Mouse (Mus musculus): ENCODE data around the gene Tnpo2.
A peak's percentile ranks its signal among the peaks of the same experiment; 100 is the strongest.

Tnpo2 gene

DNA sequence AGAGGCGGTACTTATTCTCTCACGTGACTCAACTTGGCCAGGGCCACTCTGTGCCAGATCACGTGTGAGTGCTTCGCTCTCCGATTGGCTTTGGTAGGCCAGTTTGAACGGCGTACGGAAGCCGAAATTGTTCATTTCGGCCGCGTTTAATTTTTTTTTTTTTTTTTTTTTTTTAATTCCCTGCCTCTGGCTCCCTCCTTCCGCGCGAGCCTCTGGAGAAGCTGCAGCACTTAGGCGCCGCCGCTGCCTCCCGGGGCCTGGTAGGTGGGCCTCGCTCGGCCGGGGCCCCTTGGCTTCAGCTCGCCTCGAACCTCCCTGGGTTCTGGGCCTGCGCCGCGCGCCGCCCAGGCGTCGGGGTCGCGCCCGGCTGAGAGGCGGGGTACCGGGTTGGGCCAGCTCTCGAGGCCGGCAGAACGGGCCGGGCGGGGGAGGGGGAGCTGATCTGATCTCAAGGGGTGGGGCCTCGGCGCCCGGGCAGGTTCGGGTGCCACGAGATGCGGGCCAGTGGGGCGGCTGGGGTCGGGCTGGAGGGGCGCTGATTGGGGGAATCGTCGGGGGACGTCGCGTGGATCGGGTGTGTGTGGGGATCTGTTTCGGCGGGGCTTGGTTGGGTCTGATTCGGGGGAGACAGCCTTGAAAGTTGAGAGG lies at the start of gene Tnpo2:
Gene Tnpo2 (plus strand): TSS at position 198 of the 648 bp plus-strand sequence.
- DNase-seq = peak; percentile 97

DNA sequence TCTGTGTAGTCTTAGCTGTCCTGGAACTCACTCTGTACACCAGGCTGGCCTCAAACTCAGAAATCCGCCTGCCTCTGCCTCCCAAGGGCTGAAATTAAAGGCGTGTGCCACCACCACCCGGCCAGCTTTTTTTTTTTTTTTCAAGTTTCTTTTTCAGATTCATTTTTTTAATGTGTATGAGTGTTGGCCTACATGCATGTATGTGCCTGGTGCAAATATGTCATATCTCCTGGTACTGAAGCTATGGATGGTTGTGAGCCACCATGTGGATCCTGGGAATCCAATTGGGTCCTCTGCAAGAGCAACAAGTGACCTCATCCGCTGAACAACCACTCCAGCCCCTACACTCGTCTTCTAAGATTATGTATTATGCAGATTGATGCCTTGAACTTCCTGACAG lies 49.3 kb upstream of the Tnpo2 start:
- DNase-seq = no peak

DNA sequence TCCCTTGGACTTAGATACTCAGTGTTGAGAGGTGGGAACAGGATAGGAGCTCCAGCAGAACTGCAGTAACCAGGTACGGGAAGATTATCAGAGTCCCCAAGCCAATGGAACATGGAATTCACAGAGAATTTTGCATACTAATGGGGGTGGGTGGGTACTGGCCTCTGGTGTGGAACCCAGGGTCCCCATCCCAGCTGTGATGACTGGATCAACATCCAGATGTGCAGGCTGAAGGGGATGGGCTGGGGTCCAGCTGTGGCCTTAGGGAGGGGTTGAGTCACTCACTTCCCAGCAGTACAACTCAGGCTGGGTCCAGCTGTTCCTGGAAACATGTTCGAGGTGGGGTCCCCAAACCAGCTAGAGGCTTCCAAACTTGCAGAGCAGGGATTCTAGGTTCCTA lies 48.8 kb upstream of the Tnpo2 start:
- no peak for DNase-seq

DNA sequence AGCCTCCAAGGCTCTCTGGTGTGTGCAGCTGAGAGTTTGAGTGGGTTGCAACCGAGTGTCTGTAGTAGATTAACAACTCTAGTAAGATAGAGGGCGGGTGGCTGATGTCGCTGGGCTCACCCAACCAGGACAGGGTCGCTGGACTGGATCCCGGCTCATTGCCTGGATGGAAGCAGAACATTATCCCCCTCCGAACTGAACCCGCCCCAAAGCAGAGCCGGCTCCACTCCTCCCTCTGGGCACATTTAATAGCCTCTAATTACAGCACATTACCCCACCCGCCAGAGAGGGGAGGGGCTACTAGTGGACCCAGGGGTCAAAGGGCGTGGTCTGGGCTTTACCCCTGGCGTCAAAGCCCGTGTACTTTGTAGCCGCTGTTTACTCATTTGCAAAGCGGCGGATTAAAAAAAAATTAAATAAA lies 47.4 kb upstream of the Tnpo2 start:
- no peak for DNase-seq

DNA sequence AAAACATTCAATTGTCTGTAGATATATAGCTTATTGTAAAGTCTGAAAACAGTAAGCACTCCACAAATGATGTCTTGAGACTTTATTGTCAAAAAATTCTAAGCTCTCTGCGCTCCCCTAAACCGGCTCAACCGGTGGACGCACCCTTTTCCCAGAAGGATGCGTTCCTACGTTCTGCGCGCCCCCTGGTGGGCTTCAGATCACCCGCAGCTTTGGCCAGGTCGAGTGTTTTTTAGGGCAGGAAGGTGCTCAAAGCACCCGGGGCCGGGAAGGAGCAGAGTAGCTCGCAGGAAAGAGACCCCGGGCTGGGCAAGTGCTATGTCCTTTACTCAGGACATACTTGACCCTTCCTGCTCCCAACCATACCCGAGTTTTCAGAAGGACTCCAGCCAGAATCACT lies 46.9 kb upstream of the Tnpo2 start:
- peak; percentile 86 for DNase-seq

DNA sequence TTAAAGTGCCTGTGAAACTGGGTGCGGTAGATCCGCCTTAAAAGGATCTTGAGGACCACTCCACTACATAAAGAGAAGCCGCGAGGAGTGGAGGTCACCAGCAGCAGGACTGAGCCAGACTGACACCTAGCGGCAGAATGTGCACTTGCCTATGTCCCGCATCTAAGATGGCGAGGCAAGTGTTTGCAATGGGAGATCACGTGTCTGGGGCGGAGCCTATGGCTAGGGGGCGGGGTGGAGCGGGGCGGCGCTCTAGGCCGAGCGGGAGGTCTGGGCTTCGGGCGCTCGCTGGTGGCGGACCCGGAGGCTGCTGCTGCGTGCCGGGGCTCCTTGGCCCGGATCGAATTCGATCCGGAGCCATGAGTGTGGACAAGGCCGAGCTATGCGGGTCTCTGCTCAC lies 46.4 kb upstream of the Tnpo2 start, which contains the start of gene Hook2:
Gene Hook2 (plus strand): TSS at position 255 of the 400 bp plus-strand sequence.
- peak; percentile 97 for DNase-seq

DNA sequence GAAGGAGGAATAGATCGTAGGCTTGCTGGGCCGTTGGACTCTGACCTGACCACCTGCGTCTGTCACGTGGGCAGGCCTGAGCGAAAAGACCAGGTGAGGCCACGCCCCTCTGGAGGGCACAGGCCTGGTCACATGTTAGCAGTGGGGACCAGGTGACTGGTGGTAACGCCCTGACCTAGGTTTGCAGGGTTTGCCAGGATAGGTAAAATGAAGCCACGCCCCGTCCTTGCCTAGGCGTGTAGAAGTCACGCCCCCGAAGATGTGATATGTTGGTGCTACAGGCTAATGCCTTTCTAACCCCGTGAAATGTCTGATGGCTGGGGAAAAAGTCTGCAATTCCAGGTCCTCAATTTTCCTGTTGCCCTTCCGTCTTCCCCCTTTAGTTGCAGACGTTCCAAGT lies 45.9 kb upstream of the Tnpo2 start:
- peak; percentile 72 for DNase-seq

DNA sequence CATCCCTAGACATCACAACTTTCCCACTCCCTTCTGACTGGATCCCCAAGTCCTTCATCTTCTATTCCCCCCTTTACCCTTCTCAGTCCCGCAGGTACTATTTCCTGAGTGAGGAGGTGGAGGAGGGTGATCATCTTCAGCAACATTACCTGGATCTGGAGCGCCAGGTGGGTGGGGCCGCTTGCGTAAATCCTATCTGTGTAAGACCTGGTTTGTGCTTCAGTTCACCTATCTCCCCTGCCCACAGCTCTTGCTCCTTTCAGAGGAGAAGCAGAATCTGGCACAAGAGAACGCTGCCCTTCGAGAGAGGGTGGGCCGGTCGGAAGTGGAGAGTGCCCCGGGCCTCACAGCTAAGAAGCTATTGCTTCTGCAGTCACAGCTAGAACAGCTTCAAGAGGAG lies 42.3 kb upstream of the Tnpo2 start:
- DNase-seq = no peak

DNA sequence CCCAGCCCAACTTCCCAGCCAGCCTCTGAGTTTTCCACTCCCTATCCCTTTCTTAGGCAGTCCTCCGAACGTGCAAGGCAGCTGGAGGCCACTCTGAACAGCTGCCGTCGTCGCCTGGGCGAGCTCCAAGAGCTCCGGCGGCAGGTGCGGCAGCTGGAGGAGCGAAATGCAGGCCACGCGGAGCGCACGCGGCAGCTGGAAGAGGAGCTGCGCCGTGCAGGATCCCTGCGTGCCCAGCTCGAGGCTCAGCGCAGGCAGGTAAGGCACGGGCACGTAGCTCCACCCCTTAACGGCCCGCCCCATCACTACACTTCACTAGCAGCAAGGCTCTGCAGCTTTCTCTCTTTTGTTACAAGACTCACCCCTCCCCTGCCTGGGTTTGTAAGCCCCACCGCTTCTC lies 41.0 kb upstream of the Tnpo2 start:
- DNase-seq = no peak

DNA sequence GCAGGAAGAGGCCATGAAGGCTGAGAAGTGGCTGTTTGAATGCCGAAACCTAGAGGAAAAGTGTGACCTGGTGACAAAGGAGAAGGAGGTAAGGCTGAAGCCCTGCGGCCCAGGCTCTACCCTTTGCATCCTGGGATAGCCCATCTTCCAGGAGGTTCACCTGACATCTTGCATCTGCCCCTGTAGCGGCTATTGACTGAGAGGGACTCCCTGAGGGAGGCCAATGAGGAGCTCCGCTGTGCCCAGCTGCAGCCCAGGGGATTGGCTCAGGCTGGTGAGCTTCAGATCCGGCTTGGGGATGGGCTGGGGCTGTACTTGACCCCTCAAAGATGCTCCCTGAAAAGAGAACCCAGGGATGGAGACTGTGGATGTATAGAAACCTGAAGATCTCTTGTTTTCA lies 39.7 kb upstream of the Tnpo2 start:
- DNase-seq = no peak

DNA sequence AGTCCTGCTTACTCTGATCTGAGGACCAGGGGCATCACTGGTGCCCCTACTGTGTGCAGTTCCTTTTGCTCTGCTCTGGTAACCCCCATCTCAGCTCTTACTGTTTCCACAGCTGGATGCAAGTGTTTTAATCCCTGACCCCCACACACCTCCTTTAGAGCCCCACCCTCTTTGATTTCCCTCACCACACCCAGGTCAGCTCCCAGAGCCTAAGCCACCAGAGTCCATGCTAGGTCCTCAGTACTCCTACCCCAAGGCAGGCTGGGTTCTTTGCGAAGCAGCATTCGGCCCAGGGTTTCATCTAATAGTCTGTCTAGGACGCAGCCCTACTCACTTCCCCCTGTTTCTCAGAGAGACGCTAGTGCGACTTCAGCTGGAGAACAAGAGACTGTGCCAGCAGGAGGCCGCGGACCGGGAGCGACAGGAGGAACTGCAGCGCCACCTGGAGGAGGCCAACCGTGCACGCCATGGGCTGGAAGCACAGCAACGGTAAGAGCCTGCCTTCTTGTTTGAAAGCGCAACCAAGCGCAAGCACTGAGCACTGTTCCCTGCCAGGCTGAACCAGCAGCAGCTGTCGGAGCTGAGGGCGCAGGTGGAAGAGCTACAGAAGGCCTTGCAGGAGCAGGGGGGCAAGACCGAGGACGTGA lies 38.9 kb upstream of the Tnpo2 start:
- peak; percentile 91 for DNase-seq

DNA sequence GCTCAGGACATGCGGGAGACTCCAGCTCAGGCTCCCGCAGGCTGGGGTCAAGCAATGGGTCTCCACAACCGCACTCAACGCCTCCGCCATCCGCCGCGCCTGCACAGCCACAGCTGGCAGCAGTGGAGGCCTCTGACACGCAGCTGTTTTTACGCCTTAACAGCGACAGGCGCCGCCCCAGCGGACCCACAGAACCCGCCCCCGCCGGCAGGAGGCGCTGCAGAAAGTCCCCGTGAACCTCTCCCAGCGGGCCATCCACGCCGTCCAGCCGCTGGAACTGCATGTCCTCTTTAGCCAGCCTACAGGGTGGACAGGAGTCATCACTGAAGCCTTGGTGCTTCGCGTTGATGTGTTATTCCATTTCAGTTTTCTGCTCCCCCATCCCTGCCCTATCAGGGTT lies 29.0 kb upstream of the Tnpo2 start:
- DNase-seq = no peak

DNA sequence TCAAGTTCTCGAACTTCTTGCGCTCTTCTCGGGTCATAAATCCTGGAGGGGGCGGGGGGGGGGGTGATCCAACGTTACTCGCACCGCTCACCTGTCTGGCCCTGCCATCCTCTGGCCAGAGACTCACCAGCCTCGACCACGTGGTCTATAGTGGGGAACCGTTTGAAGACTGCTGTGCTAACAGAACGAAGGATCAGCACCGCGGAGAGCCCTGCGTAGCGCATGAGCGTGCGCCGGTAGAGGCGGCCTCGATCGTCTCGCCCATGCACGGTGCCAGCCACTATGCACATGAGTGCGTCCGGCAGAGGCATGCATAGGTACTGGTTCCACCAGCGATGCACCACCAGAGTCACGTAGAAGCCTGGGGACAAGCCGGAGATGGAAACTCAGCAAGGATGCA lies 25.5 kb upstream of the Tnpo2 start:
- no peak for DNase-seq

DNA sequence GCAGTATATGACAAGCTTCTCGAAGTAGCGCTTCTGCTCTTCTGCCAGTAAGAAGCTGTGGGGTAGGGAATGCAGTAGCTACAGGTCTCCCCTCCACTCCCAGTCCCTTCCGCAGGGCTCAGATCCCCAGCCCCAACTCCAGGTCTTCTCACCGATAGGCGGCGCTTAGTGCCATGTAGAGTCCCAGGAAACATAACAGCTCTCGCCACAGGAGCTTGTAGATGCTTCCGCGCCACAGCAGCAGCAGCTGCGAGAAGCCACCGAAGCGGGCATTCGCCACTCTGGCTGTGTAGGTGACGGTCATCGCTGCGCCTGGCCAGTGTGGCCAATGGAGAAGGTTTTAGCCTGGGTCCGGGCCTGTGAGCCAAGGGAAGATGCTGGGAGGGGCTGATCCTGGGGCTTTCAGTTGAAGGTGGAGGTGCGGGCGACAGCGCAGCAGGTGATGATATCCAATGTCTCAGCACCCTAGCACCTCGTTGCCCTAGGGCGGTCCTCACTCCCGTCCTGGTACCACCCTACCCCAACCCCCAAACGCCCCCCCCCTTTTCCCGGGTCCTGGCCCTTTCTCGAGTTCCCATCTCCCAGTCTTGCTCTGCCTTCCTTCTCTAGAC lies 23.4 kb upstream of the Tnpo2 start:
- DNase-seq = peak; percentile 85

DNA sequence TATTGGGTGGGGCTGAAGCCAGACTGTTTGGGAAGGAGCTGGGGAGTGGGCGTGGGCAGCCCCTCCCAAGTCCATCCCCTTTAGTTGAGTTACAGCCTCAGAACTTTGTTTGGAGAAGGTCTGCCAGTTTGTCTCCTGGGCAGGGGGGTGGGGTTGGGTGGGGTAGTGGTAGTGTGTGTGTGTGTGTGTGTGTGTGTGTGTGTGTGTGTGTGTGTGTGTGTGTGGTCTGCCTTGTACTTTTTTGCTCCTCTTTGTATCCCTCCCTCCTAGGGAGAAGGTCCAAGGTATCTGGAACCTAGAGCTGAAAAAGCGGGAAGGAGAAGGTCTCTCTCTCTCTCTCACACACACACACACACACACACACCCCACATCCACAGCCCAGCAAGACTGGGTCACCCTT lies 22.3 kb upstream of the Tnpo2 start, which contains the start of gene Best2:
Gene Best2 (minus strand): TSS at position 101 of the 400 bp plus-strand sequence.
- no peak for DNase-seq

DNA sequence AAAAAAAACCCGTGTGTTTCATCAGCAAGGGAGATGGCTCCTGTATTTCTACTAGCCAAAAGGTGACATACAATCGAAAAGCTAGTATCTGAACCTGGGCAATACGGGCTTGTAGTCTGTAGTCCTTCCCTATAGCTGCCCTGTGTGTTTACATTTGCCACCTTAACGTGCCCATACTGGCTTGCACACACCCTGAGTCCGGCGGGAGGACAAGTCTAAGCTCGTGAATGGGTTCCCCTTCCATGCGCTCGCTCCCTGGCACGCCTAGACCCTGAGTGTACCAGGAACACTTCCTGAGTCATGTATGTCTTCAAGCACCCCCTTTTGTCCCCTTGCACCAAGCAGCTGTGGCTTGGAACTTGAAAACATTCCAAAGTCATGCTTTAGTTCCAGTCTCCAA lies 20.0 kb upstream of the Tnpo2 start:
- no peak for DNase-seq

DNA sequence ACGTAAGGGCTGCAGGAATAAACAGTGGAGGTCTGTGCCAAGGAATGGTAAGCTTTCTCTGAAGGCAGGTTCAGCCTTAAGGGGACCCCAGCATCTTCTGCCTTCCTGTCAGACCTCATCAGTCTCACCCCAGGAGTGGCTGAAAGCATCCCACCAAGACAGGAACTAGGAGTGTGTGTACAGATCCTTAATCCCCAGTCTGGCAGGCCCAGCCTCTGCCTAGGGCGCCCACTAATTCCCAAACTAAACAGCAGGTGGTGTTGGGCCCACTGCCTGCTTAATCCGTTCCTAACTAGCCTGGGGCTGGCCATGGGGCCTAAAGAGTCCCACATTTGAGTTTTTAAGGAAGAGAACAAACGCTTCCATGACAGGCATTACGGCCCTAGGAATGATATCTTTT lies 19.5 kb upstream of the Tnpo2 start:
- no peak for DNase-seq

DNA sequence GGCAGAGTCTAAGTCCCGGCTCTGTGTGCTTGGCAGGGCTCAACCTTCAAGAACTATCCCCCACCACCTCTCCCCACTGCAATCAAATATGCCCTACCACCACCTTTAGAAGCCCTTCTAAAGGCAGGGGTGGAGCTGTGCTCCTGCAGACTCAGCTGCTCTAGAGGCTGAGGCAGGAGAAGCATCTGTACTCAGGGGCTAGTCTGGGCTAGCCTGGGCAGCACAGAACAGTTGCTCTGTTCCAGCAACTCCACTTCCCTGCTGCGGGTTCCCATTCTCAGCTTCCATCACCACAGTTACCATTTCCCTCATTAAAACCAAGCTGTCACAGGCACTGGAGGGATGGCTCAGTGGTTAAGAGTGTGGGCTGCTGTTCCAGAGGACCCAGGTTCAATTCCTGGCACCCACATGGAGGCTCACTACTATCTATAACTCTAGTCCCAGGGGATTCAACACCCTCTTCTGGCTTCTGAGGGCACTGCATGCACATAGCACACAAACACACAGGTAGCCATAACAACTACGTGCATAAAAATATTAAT lies 15.1 kb upstream of the Tnpo2 start:
- no peak for DNase-seq

DNA sequence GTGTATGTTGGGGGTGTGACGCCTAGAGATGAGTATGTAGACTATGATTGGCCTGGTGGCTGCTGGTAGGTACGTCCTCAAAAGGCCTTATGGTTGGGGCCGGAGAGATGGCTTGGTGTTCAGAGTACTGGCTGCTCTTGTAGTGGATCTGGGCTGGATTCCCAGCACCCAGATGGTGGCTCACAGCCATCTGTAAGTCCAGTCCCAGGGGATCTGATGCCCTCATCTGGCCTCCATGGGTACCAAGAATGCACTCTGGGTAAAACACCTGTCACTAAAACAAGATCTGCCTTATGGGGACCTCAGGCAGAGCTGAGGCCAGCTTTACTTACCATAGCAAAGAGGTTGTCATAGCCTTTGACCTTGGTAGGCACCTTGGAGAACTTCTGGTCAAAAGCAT lies 12.9 kb upstream of the Tnpo2 start:
- DNase-seq = no peak

DNA sequence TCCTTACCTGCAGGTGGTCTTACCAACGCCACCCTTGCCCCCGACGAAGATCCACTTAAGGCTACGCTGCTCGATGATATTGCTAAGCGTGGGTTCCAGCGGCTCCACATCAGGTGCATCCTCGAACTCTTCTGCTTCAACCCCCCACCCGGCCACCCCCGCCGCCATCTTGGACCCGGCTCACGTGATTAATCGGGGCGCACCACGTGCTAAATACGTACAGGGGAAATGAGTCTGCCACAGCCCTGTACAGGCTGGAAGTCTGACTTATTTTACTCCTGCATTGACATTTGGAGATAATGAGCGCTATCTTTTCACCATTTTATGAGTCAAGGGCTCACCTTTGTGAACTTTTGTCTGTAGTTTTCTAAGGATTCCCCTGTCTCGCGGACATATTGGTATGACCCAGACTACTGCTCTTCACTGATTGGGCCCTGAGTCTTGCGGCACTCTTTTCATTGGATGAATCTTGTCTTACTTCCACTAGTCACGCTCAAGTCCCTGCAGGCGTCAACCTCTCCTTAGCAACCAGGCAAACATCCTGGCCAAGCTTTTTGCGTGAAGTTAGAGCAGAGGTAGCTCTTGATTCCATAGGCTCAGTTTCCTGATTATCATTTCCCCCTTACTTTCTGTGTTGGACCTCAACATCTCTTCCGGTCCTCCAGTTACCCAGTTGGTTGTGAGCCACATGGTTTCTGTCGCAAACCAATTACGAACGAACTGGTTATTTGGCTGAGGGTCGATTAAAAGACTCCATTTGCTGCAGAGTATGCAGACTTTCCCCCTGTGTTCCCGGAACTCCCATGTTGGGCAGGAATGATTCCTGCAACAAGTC lies 11.4 kb upstream of the Tnpo2 start, which contains the start of gene Asna1:
Gene Asna1 (minus strand): TSS at position 184 of the 835 bp plus-strand sequence.
- DNase-seq = peak; percentile 94

DNA sequence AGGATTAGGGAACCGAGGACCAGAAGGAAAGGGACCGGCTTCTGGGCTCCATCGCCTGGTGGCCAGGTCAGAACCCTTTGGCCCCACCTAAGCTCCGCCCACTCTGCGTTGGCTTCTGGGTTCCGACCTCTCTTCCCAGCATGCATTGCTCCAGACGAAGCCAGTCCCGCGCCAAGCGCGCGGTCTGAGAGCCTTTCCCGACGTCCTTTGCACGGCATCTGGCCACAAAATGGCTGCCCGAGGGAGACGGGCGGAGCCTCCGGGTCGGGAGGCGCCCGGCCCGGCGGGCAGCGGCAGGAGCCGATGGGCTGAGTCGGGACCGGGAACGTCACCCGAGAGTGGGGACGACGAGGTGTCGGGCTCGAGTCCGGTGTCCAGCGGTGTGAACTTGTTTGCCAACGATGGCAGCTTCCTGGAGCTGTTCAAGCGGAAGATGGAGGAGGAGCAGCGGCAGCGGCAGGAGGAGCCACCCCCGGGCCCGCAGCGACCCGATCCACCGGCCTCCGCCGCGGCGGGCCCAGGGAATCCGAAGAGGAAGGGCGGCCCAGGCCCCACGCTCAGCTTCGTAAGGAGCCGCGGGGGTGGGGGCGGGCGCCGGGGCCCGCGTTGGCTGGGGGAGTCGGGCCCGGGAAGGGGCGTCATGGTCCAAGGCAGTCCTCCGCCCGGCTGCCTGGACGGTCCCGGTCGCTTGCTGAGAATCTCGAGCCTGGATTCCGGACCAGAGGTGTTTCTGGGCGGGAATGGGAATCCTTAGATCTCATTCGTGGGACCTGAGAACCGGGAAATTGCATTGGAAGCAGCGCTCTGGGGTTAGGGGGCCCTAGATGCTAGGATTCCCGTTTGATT lies 9.8 kb upstream of the Tnpo2 start, which contains the start of gene Trir:
Gene Trir (plus strand): TSS at position 154 of the 846 bp plus-strand sequence.
- DNase-seq = peak; percentile 96

DNA sequence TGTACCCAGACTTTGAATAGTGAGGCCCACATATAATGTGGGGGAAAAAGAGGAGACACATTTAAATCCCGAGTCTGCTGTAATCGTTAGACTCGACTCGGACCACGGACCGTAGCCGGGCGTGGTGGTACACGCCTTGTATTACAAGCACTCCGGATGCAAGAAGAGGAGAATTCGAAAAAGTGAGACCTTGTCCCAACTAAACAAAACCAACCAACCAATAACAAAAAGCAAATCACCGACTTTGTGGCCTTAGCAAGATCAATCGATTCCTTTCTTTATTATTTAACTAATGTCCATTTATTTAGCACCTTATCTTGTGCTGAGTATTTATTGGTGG lies 9.2 kb upstream of the Tnpo2 start:
- no peak for DNase-seq
